Mouse (Mus musculus) layer of hippocampus, postnatal 25 days (tissue): ENCODE results near the gene Gorasp1. TPM values are rescaled to one million over a fixed set of nuclear protein-coding genes. Genes with fewer than 3 reads are reported as not detected.

Experiments used
- DNase-seq, 2 experiments: peaks; one replicate each; pipeline ENCODE4 v3.0.0; 2022; ENCODE audit warnings: mixed read lengths in 2 of 2, low spot score in 1 of 2; ENCODE audit errors: extremely low spot score in 1 of 2
- total RNA-seq, 2 experiments: library from RNA; stranded (reverse); gene quantifications; 2 replicates each; pipeline ENCODE4 v1.2.3; 2021

The Gorasp1 gene
- total RNA-seq = 10 to 100 TPM; 35.4 to 37.9 TPM

GRCm38 (mm10) chr9:119937005-119937773 is at the start of gene Gorasp1, which contains the start of gene Ttc21a:
Gene Gorasp1, minus strand, starts transcription at chr9:119937565.
Gene Ttc21a, plus strand, starts transcription at chr9:119937606.
- peak; percentile 89 to 94 for DNase-seq

- DNase-seq = no peak
These were observed 48.7 kb upstream of the Gorasp1 start for GRCm38 (mm10) chr9:119985881-119986574.

GRCm38 (mm10) chr9:119984536-119985011 is 47.2 kb upstream of the Gorasp1 start, which contains the start of gene Csrnp1:
Gene Csrnp1, minus strand, starts transcription at chr9:119984658.
- no peak for DNase-seq

DNA sequence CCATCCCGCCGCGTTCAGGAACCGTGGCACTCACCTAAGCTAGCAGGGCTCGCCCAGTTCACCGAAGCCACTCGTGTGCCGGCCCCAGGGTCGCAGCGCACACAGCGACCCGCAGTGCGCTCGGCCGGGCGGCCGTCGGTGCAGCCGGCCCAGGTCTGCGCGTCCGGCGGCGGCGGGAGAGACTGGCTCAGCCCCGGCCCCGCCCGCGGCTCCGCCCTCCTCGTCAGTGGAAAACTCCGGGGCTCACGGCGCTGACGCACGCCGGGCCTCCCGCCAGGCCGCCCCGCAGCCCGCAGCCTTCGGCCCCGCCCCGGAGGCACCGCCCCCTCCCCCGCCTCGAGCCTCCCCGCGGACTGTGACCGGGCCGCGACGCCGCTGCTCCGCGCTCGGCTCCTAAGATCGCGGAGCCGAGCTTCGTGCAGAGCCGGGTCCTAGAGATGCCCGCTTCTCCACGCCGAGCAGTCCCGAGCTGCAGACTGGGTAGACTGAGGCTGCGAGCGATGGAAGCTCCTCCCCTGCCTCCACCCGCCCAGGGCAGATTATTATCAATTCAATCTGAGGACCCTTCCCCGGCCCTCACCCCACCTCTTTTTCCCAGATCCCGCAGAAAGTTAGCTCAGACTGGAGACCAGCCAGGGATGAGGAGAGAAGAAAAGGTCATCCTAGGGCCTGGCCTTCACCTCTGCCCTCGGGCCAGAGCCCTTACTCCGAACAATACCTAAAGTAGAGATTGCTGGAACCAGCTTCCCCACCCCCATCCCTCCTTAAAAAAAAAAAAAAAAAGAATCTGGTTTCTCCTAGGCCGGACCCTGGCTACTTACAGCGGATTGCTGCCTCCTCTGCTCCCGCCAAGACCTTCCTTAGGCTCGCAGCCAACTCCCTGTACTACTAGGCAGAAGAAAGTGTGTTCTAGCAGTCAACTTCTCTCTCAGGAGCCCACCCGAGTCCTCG is 46.5 kb upstream of the Gorasp1 start:
- peak; percentile 76 for DNase-seq

DNA sequence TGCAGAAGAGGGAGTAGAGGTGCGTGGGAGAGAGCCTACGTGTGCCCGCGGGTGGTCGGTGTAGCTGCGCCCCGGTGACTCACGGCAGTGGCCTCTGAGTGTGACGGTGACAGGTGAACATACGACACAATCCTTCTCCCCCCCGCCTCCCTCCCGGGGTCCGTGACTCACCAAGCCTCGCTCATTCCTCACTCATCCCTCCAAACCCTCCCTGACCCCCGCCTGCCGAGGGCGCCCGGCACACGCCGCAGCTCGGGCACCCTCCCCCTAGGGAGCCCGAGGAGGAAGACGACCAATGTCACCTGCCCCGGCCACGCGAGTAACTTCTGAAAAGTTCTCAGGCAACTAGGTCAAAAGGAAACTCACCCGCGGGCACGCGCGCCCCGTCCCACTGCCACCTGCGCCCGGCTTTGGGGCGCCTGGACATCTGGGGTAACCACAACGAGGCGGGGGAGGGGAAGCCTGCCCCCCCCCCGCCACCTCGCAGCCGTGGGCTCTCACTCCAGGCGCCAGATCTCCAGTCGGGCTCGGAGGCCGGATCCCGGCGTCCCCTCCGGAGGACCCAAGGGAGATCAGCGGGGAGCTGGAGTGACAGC is 45.7 kb upstream of the Gorasp1 start:
- DNase-seq = peak in 1 of 2 experiments; percentile 34

- DNase-seq = peak in 1 of 2 experiments; percentile 15
These were observed 45.0 kb upstream of the Gorasp1 start for GRCm38 (mm10) chr9:119982241-119982811.

- DNase-seq = peak in 1 of 2 experiments; percentile 26
These were observed 44.1 kb upstream of the Gorasp1 start for GRCm38 (mm10) chr9:119981183-119982179.

DNA sequence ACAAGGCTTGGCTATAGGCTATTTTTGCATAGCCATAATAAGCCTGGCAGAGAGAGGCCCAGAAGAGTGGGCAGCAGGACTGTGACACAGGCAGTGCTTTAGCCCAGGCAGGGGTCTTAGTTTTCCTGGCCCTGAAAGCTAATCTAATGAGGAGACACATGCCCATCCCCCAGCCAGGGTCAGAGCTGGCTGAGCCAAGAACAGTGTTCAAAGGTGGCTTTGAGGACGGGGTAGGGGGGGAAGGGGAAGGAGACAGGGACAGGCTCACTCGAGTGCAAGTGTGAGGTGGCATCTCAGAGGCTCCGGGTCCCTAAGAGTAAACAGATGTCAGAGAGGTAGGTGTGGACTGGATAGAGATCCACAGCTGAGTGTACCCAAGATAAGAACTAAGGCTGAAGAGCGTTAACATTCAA is 43.4 kb upstream of the Gorasp1 start:
- DNase-seq = no peak

GRCm38 (mm10) chr9:119979749-119980148 is 42.4 kb upstream of the Gorasp1 start:
- DNase-seq = no peak

- peak in 1 of 2 experiments; percentile 28 for DNase-seq
These were observed 41.6 kb upstream of the Gorasp1 start for GRCm38 (mm10) chr9:119978811-119979441.

DNA sequence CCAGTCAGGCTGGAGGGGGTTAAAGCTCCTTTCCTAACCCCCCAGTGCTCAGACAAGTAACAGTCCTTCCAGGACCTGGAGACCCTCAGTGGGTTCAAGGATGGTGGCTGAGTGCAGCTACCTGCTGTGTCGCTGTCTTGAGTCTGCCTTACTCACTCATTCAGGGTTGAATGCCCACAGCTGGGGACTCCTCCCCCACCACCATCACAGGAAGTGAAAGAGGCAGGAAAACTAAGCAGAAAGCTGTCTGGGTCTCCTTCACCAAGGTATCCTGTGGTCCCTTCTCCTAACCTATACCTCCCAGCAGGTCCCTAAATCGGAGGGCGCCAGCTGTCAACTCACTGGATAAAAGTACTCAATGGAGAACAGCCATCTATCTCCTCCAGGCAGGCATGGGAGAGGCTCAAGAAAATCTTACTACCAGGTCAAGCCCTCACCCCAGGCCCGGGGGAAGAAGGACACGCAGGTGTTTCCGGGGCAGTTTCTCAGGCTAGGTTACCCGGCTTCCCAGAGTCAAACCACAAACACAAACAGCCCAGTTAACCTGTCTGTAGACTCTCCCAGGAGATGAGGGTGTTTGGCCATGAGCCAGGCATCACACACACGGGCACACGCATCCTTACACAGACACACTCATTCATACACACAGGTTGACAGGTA is 40.9 kb upstream of the Gorasp1 start:
- DNase-seq = no peak

DNA sequence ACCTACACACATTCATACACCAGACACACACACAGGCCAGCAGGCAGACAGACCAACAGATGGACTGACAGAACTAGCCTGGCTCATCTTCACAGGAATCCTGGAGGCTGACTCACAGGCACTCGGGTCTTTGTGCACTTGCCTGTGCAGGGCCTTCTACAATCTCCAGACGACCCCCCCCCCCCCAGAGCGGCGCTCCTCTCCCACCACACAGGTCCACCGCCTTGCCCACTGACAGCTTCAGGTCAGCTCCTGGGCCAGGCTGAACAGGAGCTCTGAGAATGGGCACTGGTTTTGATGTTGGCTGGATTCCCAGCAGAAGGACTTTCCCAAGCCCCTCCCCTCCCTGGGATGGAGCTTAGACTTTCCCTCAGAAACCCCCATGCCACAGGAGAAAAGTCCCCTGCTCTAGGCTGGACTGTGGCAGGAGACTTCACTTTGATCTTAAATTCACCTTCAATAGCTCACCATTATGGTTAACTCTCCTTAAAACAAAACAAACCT is 40.2 kb upstream of the Gorasp1 start:
- peak in 1 of 2 experiments; percentile 19 for DNase-seq

- no peak for DNase-seq
These were observed 39.6 kb upstream of the Gorasp1 start for GRCm38 (mm10) chr9:119976704-119977556.

DNA sequence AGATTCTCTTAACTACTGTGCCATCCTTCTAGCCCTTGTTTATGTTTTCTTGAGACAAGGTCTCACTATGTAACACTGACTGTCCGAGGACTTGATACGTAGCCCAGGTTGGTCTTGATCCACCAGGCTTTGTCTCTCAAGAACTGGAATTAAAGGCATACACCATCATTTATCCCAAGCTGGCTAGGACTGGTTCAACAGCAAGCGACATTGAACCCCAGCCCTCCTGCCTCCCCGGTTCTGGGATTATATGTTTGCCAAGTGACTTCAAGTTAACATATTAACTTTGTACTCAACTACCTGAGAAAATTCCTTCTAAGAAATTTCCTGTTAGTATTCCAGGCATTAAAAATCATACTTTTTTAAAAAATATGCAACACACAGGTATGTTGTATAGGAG is 37.9 kb upstream of the Gorasp1 start:
- DNase-seq = no peak

GRCm38 (mm10) chr9:119974609-119975008 is 37.2 kb upstream of the Gorasp1 start:
- DNase-seq = no peak

DNA sequence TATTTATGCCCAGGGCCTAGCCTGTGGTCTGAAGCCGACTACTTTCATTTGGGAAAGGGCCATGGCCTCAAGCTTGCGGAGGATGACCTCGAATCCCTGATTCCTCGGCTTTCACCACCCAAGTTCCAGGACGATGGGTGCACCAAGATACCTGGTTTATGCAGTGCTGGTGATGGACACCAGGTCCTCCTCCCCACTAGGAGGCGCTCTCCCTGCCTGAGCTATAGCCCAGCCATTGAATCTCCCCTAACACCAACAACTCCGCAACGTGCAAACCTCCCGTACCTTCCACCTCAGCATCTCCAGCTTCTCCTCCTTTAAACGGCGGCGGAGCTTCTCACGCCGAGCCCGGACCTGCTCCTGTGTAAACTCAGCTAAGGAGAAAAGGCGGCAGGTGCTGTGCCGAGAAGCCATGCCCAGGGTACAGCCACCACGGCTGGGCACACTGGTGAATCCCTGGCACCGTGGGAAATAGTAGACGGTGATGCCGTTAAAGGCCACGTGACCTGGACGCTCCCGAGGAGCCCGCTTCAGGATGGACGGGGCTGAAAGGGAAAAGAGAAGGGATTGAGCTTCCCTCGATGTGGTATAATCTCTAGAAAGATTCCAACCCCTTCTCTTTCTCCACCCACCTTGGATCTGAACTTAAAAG is 36.6 kb upstream of the Gorasp1 start:
- no peak for DNase-seq
